In genomic region chr8:103809140-103809539, GRCm38 (mm10) we compare ENCODE assay signal across 13 mouse cellular contexts.
A peak's percentile ranks its signal among the peaks of the same experiment; 100 is the strongest.
DNase-seq lines count a peak whose midpoint lies in the region; ATAC-seq lines count a peak whose summit lies in the region.
"Had no signal": no experiment of that assay in that cellular context is flagged by ENCODE, and none has a peak within 500 bp of the region (broad histone marks: within the 10 kb centered on the region; RNA-seq: fewer than 3 reads in every experiment).

No protein-coding gene starts in this region.

- WGBS in hindbrain, embryonic 10.5 days: 59% methylated on average over 7 of the region's 7 CpGs
- 72% methylated on average over 7 of the region's 7 CpGs for WGBS in hindbrain, embryonic 13.5 days
- 44% methylated on average over 7 of the region's 7 CpGs for WGBS in lung, embryonic 15.5 days
- 39% methylated on average over 7 of the region's 7 CpGs for WGBS in embryonic facial prominence, embryonic 13.5 days

- no peak overlapping the region for H3K4me2 ChIP-seq in hindbrain, embryonic 13.5 days
- no peak overlapping the region for H3K4me2 ChIP-seq in lung, embryonic 15.5 days
- no peak overlapping the region for H3K4me2 ChIP-seq in embryonic facial prominence, embryonic 13.5 days

- DNase-seq in hindbrain, embryonic 10.5 days (ENCODE audit: low spot score): peak; percentile 43
- DNase-seq in lung, postnatal 4 days: no peak
- DNase-seq in skeletal muscle tissue, adult 2 months (ENCODE audit: low read depth, low spot score): peak; percentile 10
- DNase-seq in retina, embryonic 14.5 days (ENCODE audit: low spot score): no peak
- no peak for DNase-seq in thymus, adult 18-20 months
- DNase-seq: cerebellum, adult 9-10 months; spleen, adult 18-20 months; thymus, postnatal 14 days had no signal

- peaks cover 18% of the 10 kb centered on the region for H3K4me1 ChIP-seq in hindbrain, embryonic 10.5 days (replicated peaks)
- 0 out of 2 replicates have a peak, but pooled peaks cover 1% of the 10 kb centered on the region for H3K4me1 ChIP-seq in hindbrain, embryonic 13.5 days (replicated peaks)
- peaks cover 24% of the 10 kb centered on the region for H3K4me1 ChIP-seq in lung, embryonic 15.5 days
- H3K4me1 ChIP-seq in embryonic facial prominence, embryonic 13.5 days: peaks cover 40% of the 10 kb centered on the region

- no peaks in the 10 kb centered on the region for H3K27me3 ChIP-seq in hindbrain, embryonic 10.5 days (ENCODE audit: insufficient read depth, poor library complexity, severe bottlenecking)
- no peaks in the 10 kb centered on the region for H3K27me3 ChIP-seq in hindbrain, embryonic 13.5 days
- H3K27me3 ChIP-seq in lung, embryonic 15.5 days: no peaks in the 10 kb centered on the region
- no peaks in the 10 kb centered on the region for H3K27me3 ChIP-seq in embryonic facial prominence, embryonic 13.5 days

- H3K27ac ChIP-seq in hindbrain, embryonic 10.5 days: peak overlapping the region; percentile 64; the same call in 1 of the 2 replicates
- H3K27ac ChIP-seq in hindbrain, embryonic 13.5 days: no peak overlapping the region
- peak overlapping the region; percentile 90 for H3K27ac ChIP-seq in lung, embryonic 15.5 days
- H3K27ac ChIP-seq in embryonic facial prominence, embryonic 13.5 days: peak overlapping the region; percentile 60
- H3K27ac ChIP-seq: layer of hippocampus, adult 2 months; macrophage had no signal

- no peak overlapping the region for H3K9ac ChIP-seq in hindbrain, embryonic 13.5 days
- H3K9ac ChIP-seq in lung, embryonic 15.5 days: no peak overlapping the region
- H3K9ac ChIP-seq in embryonic facial prominence, embryonic 13.5 days: no peak overlapping the region

- ATAC-seq in hindbrain, embryonic 13.5 days (ENCODE audit: low FRiP score): no peak
- no peak for ATAC-seq in lung, embryonic 15.5 days (ENCODE audit: borderline replicate concordance, extremely low read depth, low FRiP score, low TSS enrichment)
- ATAC-seq in embryonic facial prominence, embryonic 13.5 days (ENCODE audit: insufficient number of reproducible peaks, insufficient read depth, low FRiP score, low TSS enrichment, low read depth): no peak

- no peak overlapping the region for H3K4me3 ChIP-seq in hindbrain, embryonic 10.5 days
- H3K4me3 ChIP-seq in hindbrain, embryonic 13.5 days: no peak overlapping the region
- H3K4me3 ChIP-seq in lung, embryonic 15.5 days: no peak overlapping the region
- H3K4me3 ChIP-seq in embryonic facial prominence, embryonic 13.5 days: no peak overlapping the region
- H3K4me3 ChIP-seq: layer of hippocampus, adult 2 months had no signal

- H3K36me3 ChIP-seq in hindbrain, embryonic 10.5 days: no peaks in the 10 kb centered on the region
- no peaks in the 10 kb centered on the region for H3K36me3 ChIP-seq in hindbrain, embryonic 13.5 days
- no peaks in the 10 kb centered on the region for H3K36me3 ChIP-seq in lung, embryonic 15.5 days
- no peaks in the 10 kb centered on the region for H3K36me3 ChIP-seq in embryonic facial prominence, embryonic 13.5 days

- H3K9me3 ChIP-seq in hindbrain, embryonic 10.5 days: 0 out of 2 replicates have a peak, but pooled peaks cover 5% of the 10 kb centered on the region
- no peaks in the 10 kb centered on the region for H3K9me3 ChIP-seq in hindbrain, embryonic 13.5 days
- no peaks in the 10 kb centered on the region for H3K9me3 ChIP-seq in lung, embryonic 15.5 days
- H3K9me3 ChIP-seq in embryonic facial prominence, embryonic 13.5 days: 0 out of 2 replicates have a peak, but pooled peaks cover 2% of the 10 kb centered on the region

Comparison
In these comparisons a context has a peak if more than half of its experiments do, and no peak if none do; other contexts are left out.
1. DNase-seq: peak in hindbrain, embryonic 10.5 days (single experiment) and skeletal muscle tissue, adult 2 months (single experiment); none in lung, postnatal 4 days (0 of 2), retina, embryonic 14.5 days (single experiment) and thymus, adult 18-20 months (0 of 2).